Mouse (Mus musculus): ENCODE measurements around the gene Traf3ip3.

- TF ChIP-seq CTCF (IDR thresholded peaks at IDR 0.05; ENCODE audit: low read depth, low read length), result no peak
- no peak for TF ChIP-seq GATA2 (IDR thresholded peaks at IDR 0.05; ENCODE audit: borderline replicate concordance, low read depth, low read length)
- no peak for TF ChIP-seq GATA1 (IDR thresholded peaks at IDR 0.05; ENCODE audit: borderline replicate concordance, low read length)
- no peak for TF ChIP-seq TAL1 (conservative IDR thresholded peaks at IDR 0.05; ENCODE audit: low read depth, low read length)
- TF ChIP-seq POLR2AphosphoS5 (IDR thresholded peaks at IDR 0.05; ENCODE audit: insufficient replicate concordance, low read depth, low read length), result no peak
Observed at GRCm38 (mm10) chr1:193131311-193131948, 70.1 kb downstream of the Traf3ip3 start.

Measured in G1E (cell line).